Mouse (Mus musculus): ENCODE results near the gene Amy2a5. TPM values are rescaled to one million over a fixed set of nuclear protein-coding genes. Genes with fewer than 3 reads are reported as not detected.
"Not testable (repeated sequence)": the region's sequence is repeated elsewhere in the genome, so short reads cannot be mapped to it uniquely, and the experiment has no call there.

The Amy2a5 gene
- polyA plus RNA-seq (2016; fragmentation: Nextera tagmentation; extraction: Ambion mirVana): not detected in 2 replicates

- WGBS: no CpG with 5 or more reads among the region's 4 CpGs
- not testable (repeated sequence) for ATAC-seq (ENCODE audit: insufficient number of reproducible peaks, insufficient read depth, low FRiP score, low TSS enrichment); H3K9ac ChIP-seq
These were observed at the start of gene Amy2a5 for GRCm38 (mm10) chr3:113258737-113259136. Gene Amy2a5 (minus strand): TSS chr3:113258837.

GRCm38 (mm10) chr3:113291349-113291748 is 32.7 kb upstream of the Amy2a5 start, which contains the start of gene Amy2a4:
Gene Amy2a4 (minus strand): TSS chr3:113291449.
- not testable (repeated sequence) for H3K36me3 ChIP-seq; H3K9ac ChIP-seq; H3K27me3 ChIP-seq; H3K27ac ChIP-seq; H3K4me3 ChIP-seq; H3K9me3 ChIP-seq; H3K4me2 ChIP-seq (replicated peaks); ATAC-seq (ENCODE audit: insufficient number of reproducible peaks, insufficient read depth, low FRiP score, low TSS enrichment); H3K4me1 ChIP-seq
- no CpG with 5 or more reads among the region's 4 CpGs for WGBS

More at GRCm38 (mm10) chr3:113258737-113259136, at the start of gene Amy2a5:
- H3K36me3 ChIP-seq; H3K4me2 ChIP-seq (replicated peaks); H3K9me3 ChIP-seq; H3K4me1 ChIP-seq; H3K27ac ChIP-seq; H3K27me3 ChIP-seq; H3K4me3 ChIP-seq: not testable (repeated sequence)

- ATAC-seq (ENCODE audit: insufficient number of reproducible peaks, insufficient read depth, low FRiP score, low TSS enrichment); H3K4me3 ChIP-seq; H3K36me3 ChIP-seq; H3K9me3 ChIP-seq; H3K27me3 ChIP-seq; H3K4me1 ChIP-seq; H3K4me2 ChIP-seq (replicated peaks); H3K27ac ChIP-seq; H3K9ac ChIP-seq: not testable (repeated sequence)
These were observed 21.6 kb upstream of the Amy2a5 start for GRCm38 (mm10) chr3:113280285-113280684.

GRCm38 (mm10) chr3:113279586-113279985 is 20.9 kb upstream of the Amy2a5 start:
- not testable (repeated sequence) for H3K4me3 ChIP-seq; H3K9me3 ChIP-seq; H3K27ac ChIP-seq; H3K9ac ChIP-seq; ATAC-seq (ENCODE audit: insufficient number of reproducible peaks, insufficient read depth, low FRiP score, low TSS enrichment); H3K36me3 ChIP-seq; H3K4me1 ChIP-seq; H3K4me2 ChIP-seq (replicated peaks); H3K27me3 ChIP-seq

- Histone ChIP-seq H3K27ac (no peak overlapping the region), H3K9me3 (no peaks in the 10 kb centered on the region), H3K36me3 (no peaks in the 10 kb centered on the region), H3K4me1 (no peaks in the 10 kb centered on the region), H3K4me2 (replicated peaks) (no peak overlapping the region), H3K4me3 (no peak overlapping the region), H3K9ac (no peak overlapping the region), H3K27me3 (no peaks in the 10 kb centered on the region)
- 75% methylated on average over 1 of the region's 1 CpGs for WGBS
- no peak for ATAC-seq (ENCODE audit: insufficient number of reproducible peaks, insufficient read depth, low FRiP score, low TSS enrichment)
These were observed 31.5 kb downstream of the Amy2a5 start for GRCm38 (mm10) chr3:113227115-113227514.

Other genes starting within 250 kb of the Amy2a5 start
- not detected in 2 replicates for gene Amy2a4, start 32.6 kb upstream of the Amy2a5 start, polyA plus RNA-seq (2016; fragmentation: Nextera tagmentation; extraction: Ambion mirVana)
- gene Amy2a3, start 65.2 kb upstream of the Amy2a5 start, polyA plus RNA-seq (2016; fragmentation: Nextera tagmentation; extraction: Ambion mirVana): not detected in 2 replicates
- gene Amy2a2, start 97.8 kb upstream of the Amy2a5 start, polyA plus RNA-seq (2016; fragmentation: Nextera tagmentation; extraction: Ambion mirVana): not detected in 2 replicates

Data from embryonic facial prominence, embryonic 12.5 days (tissue).